Comparison of ENCODE assay signal across 15 mouse cellular contexts in genomic region chrX:7314645-7315044, GRCm38 (mm10). TPM values are rescaled to one million over a fixed set of nuclear protein-coding genes. Genes with fewer than 3 reads are reported as not detected.
DNase-seq lines count a peak whose midpoint lies in the region; ATAC-seq lines count a peak whose summit lies in the region.
"Had no signal": no experiment of that assay in that cellular context is flagged by ENCODE, and none has a peak within 500 bp of the region (broad histone marks: within the 10 kb centered on the region; RNA-seq: fewer than 3 reads in every experiment).

No protein-coding gene starts in this region.

- no peak for ATAC-seq in heart, embryonic 16.5 days (replicated peaks; ENCODE audit: extremely low read depth, insufficient read depth, low FRiP score)
- no peak for ATAC-seq in activated CD4-positive, CD25-positive, alpha-beta regulatory T cell, adult 4 months

- no peaks in the 10 kb centered on the region for H3K27me3 ChIP-seq in heart, embryonic 16.5 days (ENCODE audit: control insufficient read depth, insufficient read depth, low read length)
- H3K27me3 ChIP-seq: neural tube, embryonic 12.5 days had no signal

- H3K4me1 ChIP-seq in heart, embryonic 16.5 days (ENCODE audit: control insufficient read depth, insufficient read depth, low read length) = no peaks in the 10 kb centered on the region; the same call in 1 of the 2 replicates
- H3K4me1 ChIP-seq: neural tube, embryonic 12.5 days had no signal

- H3K9me3 ChIP-seq in heart, embryonic 16.5 days (replicated peaks; ENCODE audit: control insufficient read depth, low read length) = no peaks in the 10 kb centered on the region
- H3K9me3 ChIP-seq: neural tube, embryonic 12.5 days had no signal

- H3K9ac ChIP-seq in heart, embryonic 16.5 days (ENCODE audit: low read length) = peak overlapping the region; percentile 52
- H3K9ac ChIP-seq: neural tube, embryonic 12.5 days had no signal

- DNase-seq in adrenal gland, postnatal 14 days = peak; percentile 22
- DNase-seq in adrenal gland, postnatal 10 days = no peak
- DNase-seq in heart, postnatal 25 days (ENCODE audit: low spot score) = no peak
- DNase-seq in right cerebral cortex, postnatal 25 days = peak; percentile 9
- no peak for DNase-seq in right cerebral cortex, adult 2 months (ENCODE audit: low spot score in 2 of 2)
- no peak for DNase-seq in left cerebral cortex, postnatal 4 days
- DNase-seq: adrenal gland, postnatal 25 days; cerebellum, postnatal 14 days; kidney, postnatal 10 days; lung, postnatal 14 days; midbrain, embryonic 14.5 days had no signal

- peak overlapping the region; percentile 55 for H3K4me2 ChIP-seq in heart, embryonic 16.5 days (ENCODE audit: low read depth, low read length)
- H3K4me2 ChIP-seq: liver, embryonic 11.5 days had no signal

- intact Hi-C loops in heart, postnatal 25 days (cut with DNase I) = no loop called here
- intact Hi-C loops in left cerebral cortex, postnatal 4 days (cut with DNase I) = loop anchor here (10.0 kb wide), 1 partner anchor 130 kb away; no protein-coding TSS in a partner anchor

- peak overlapping the region; percentile 27 for H3K4me3 ChIP-seq in heart, embryonic 16.5 days (ENCODE audit: low read length)
- H3K4me3 ChIP-seq: neural tube, embryonic 12.5 days had no signal

- 65% methylated on average over 4 of the region's 4 CpGs for WGBS in heart, embryonic 16.5 days

- no peaks in the 10 kb centered on the region for H3K36me3 ChIP-seq in heart, embryonic 16.5 days (ENCODE audit: control insufficient read depth, insufficient read depth)
- H3K36me3 ChIP-seq: neural tube, embryonic 12.5 days had no signal

- peak overlapping the region; percentile 24 for H3K27ac ChIP-seq in heart, embryonic 16.5 days (ENCODE audit: low read length)
- H3K27ac ChIP-seq: neural tube, embryonic 12.5 days had no signal

RNA-seq across cellular contexts. Expression of gene Clcn5, which starts 4.5 kb away (rescaled TPM):
- 27.9 and 30.4 TPM in 2 replicates for total RNA-seq in adrenal gland, postnatal 14 days (2021)
- total RNA-seq in adrenal gland, postnatal 10 days (2021) = 10 to 100 TPM; 26.3 to 28.0 TPM
- polyA plus RNA-seq in heart, embryonic 16.5 days (2015; fragmentation: Nextera tagmentation; extraction: Ambion mirVana) = 10.0 and 13.4 TPM in 2 replicates
- total RNA-seq in heart, postnatal 25 days (2021) = 1 to 10 TPM; 2.7 to 5.0 TPM
- 1 to 10 TPM; 2.6 to 3.1 TPM for polyA plus RNA-seq in activated CD4-positive, CD25-positive, alpha-beta regulatory T cell, adult 4 months (2017; shearing (Covaris generic))
- 10 to 100 TPM; 17.5 to 23.2 TPM for total RNA-seq in left cerebral cortex, postnatal 4 days (2021)

Comparison
In these comparisons a context has a peak if more than half of its experiments do, and no peak if none do; other contexts are left out.
1. DNase-seq: peak in adrenal gland, postnatal 14 days (single experiment) and right cerebral cortex, postnatal 25 days (single experiment); none in adrenal gland, postnatal 10 days (single experiment), heart, postnatal 25 days (single experiment), right cerebral cortex, adult 2 months (0 of 2) and left cerebral cortex, postnatal 4 days (single experiment).